Comparison of ENCODE assay signal across 8 mouse cellular contexts in the genomic region with DNA sequence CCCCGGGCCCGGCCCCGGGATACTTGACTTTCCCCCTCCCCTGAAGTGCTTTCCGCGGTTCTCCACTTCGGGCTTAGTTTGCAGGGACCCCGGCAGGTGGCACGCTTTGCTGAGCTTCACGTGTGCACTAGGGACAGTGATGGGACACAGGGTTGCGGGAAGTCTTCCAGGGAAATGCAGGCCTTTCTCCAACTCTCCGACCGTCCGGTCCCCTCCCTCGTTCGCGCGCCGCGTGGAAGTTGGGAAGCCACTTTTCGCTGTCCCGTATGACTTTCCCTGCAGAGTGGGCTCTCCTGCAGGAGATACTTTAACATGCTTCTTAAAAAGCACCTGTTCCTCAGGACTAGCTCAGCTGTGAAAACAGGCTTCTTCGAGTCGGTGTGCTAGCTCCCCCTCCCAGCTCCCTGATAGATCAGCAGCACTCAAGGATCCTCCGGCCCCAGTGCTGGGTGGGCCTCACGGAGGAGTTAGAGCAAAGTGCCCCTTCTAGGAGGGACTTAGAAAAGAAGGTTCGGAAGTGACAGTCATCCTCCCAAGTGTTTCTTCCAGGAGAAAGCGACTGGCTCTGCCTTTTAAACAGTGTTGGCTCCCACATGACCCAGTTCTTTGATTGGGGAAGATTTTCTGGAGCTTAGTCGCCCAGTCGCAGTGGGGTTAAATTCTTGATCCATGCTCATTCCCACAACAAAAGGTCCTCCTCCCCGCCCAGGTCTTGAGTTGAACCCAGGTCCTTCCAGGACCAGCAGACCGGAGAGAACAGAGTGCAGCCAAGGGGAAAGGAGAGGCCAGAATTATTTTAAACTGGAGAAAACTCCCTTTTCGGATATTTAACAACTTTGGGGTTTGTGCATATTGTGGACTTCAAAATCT. TPM values are rescaled to one million over a fixed set of nuclear protein-coding genes. Genes with fewer than 3 reads are reported as not detected.
A peak's percentile ranks its signal among the peaks of the same experiment; 100 is the strongest.
DNase-seq lines count a peak whose midpoint lies in the region; ATAC-seq and TF ChIP-seq lines count a peak whose summit lies in the region.

No protein-coding gene starts in this region.

- TF ChIP-seq POLR2A in embryonic fibroblast, embryonic 13.5 days (IDR thresholded peaks at IDR 0.05; ENCODE audit: low read depth, low read length): no peak

- 0 out of 2 replicates have a peak, but pooled peaks cover 3% of the 10 kb centered on the region for H3K4me1 ChIP-seq in lung, embryonic 14.5 days (ENCODE audit: insufficient read depth)
- 0 out of 2 replicates have a peak, but pooled peaks cover under 1% of the 10 kb centered on the region for H3K4me1 ChIP-seq in embryonic fibroblast, embryonic 13.5 days (ENCODE audit: control insufficient read depth, insufficient read depth, low read length)
- H3K4me1 ChIP-seq in hindbrain, postnatal 0 days (ENCODE audit: insufficient read depth, low read length): no peaks in the 10 kb centered on the region
- H3K4me1 ChIP-seq in liver, embryonic 12.5 days: peaks cover 24% of the 10 kb centered on the region
- peaks cover 17% of the 10 kb centered on the region; the same call in 1 of the 2 replicates for H3K4me1 ChIP-seq in neural tube, embryonic 15.5 days

- no peaks in the 10 kb centered on the region for H3K36me3 ChIP-seq in lung, embryonic 14.5 days (ENCODE audit: insufficient read depth)
- no peaks in the 10 kb centered on the region for H3K36me3 ChIP-seq in hindbrain, postnatal 0 days (ENCODE audit: insufficient read depth, low read length)
- H3K36me3 ChIP-seq in liver, embryonic 12.5 days: no peaks in the 10 kb centered on the region
- H3K36me3 ChIP-seq in neural tube, embryonic 15.5 days: no peaks in the 10 kb centered on the region

- peak; percentile 54 for DNase-seq in lung, embryonic 14.5 days
- DNase-seq in lung, postnatal 4 days: no peak
- peak; percentile 57 for DNase-seq in adrenal gland, postnatal 10 days
- DNase-seq in hindbrain, postnatal 0 days (ENCODE audit: low spot score): peak; percentile 58
- DNase-seq in urinary bladder, postnatal 10 days (ENCODE audit: low spot score): no peak

- H3K9ac ChIP-seq in lung, embryonic 14.5 days: peak overlapping the region; percentile 80
- H3K9ac ChIP-seq in hindbrain, postnatal 0 days (replicated peaks; ENCODE audit: low read length): peak overlapping the region; percentile 69
- peak overlapping the region; percentile 74 for H3K9ac ChIP-seq in liver, embryonic 12.5 days
- peak overlapping the region; percentile 59 for H3K9ac ChIP-seq in neural tube, embryonic 15.5 days (replicated peaks)

- 4% methylated on average over 32 of the region's 32 CpGs for WGBS in lung, embryonic 14.5 days
- 3% methylated on average over 32 of the region's 32 CpGs for WGBS in hindbrain, postnatal 0 days
- 6% methylated on average over 32 of the region's 32 CpGs for WGBS in liver, embryonic 12.5 days (ENCODE audit: insufficient replicate concordance)
- WGBS in neural tube, embryonic 15.5 days: 3% methylated on average over 32 of the region's 32 CpGs

- H3K9me3 ChIP-seq in lung, embryonic 14.5 days (ENCODE audit: low read depth, low read length): no peaks in the 10 kb centered on the region
- no peaks in the 10 kb centered on the region for H3K9me3 ChIP-seq in hindbrain, postnatal 0 days (ENCODE audit: low read length)
- H3K9me3 ChIP-seq in liver, embryonic 12.5 days (replicated peaks): no peaks in the 10 kb centered on the region
- no peaks in the 10 kb centered on the region for H3K9me3 ChIP-seq in neural tube, embryonic 15.5 days (replicated peaks)

- peak overlapping the region; percentile 73 for H3K4me3 ChIP-seq in lung, embryonic 14.5 days (ENCODE audit: low read depth, low read length)
- H3K4me3 ChIP-seq in embryonic fibroblast, embryonic 13.5 days (ENCODE audit: insufficient read depth, low read length): peak overlapping the region; percentile 47
- peak overlapping the region; percentile 77 for H3K4me3 ChIP-seq in hindbrain, postnatal 0 days (ENCODE audit: low read length)
- peak overlapping the region; percentile 74 for H3K4me3 ChIP-seq in liver, embryonic 12.5 days
- peak overlapping the region; percentile 59 for H3K4me3 ChIP-seq in neural tube, embryonic 15.5 days (replicated peaks)

- peaks cover 13% of the 10 kb centered on the region for H3K27me3 ChIP-seq in lung, embryonic 14.5 days (ENCODE audit: insufficient read depth, low read length)
- no peaks in the 10 kb centered on the region for H3K27me3 ChIP-seq in hindbrain, postnatal 0 days (ENCODE audit: insufficient read depth, low read length)
- peaks cover 44% of the 10 kb centered on the region for H3K27me3 ChIP-seq in liver, embryonic 12.5 days (replicated peaks)
- H3K27me3 ChIP-seq in neural tube, embryonic 15.5 days (replicated peaks): 0 out of 2 replicates have a peak, but pooled peaks cover 6% of the 10 kb centered on the region

- peak; percentile 38; the same call in 1 of the 2 replicates for ATAC-seq in lung, embryonic 14.5 days (ENCODE audit: insufficient read depth)
- ATAC-seq in hindbrain, postnatal 0 days: peak; percentile 36
- ATAC-seq in liver, embryonic 12.5 days: no peak
- ATAC-seq in neural tube, embryonic 15.5 days (ENCODE audit: low FRiP score): peak; percentile 39; the same call in 1 of the 2 replicates

- TF ChIP-seq CTCF in lung, embryonic 14.5 days (IDR thresholded peaks at IDR 0.05; ENCODE audit: low read depth): peak; percentile 34; the same call in 1 of the 2 replicates
- no peak; the same call in 1 of the 2 replicates for TF ChIP-seq CTCF in embryonic fibroblast, embryonic 13.5 days (IDR thresholded peaks at IDR 0.05; ENCODE audit: borderline replicate concordance, insufficient read depth, low read length)
- TF ChIP-seq CTCF in hindbrain, postnatal 0 days (IDR thresholded peaks at IDR 0.05; ENCODE audit: low read depth): peak; percentile 50; the same call in 1 of the 2 replicates

- H3K4me2 ChIP-seq in lung, embryonic 14.5 days: peak overlapping the region; percentile 89
- H3K4me2 ChIP-seq in hindbrain, postnatal 0 days (ENCODE audit: low read depth, low read length): peak overlapping the region; percentile 94
- peak overlapping the region; percentile 97 for H3K4me2 ChIP-seq in liver, embryonic 12.5 days
- peak overlapping the region; percentile 99 for H3K4me2 ChIP-seq in neural tube, embryonic 15.5 days

- peak overlapping the region; percentile 89 for H3K27ac ChIP-seq in lung, embryonic 14.5 days (ENCODE audit: low read depth)
- no peak overlapping the region for H3K27ac ChIP-seq in embryonic fibroblast, embryonic 13.5 days (ENCODE audit: insufficient read depth, low read length)
- H3K27ac ChIP-seq in hindbrain, postnatal 0 days: peak overlapping the region; percentile 72
- H3K27ac ChIP-seq in liver, embryonic 12.5 days: no peak overlapping the region
- peak overlapping the region; percentile 66 for H3K27ac ChIP-seq in neural tube, embryonic 15.5 days (replicated peaks)

RNA-seq across cellular contexts. Expression of a gene that starts 42.4 kb away (rescaled TPM):
- polyA plus RNA-seq in lung, embryonic 14.5 days (2014; fragmentation: Nextera tagmentation; extraction: Ambion mirVana): 97.3 and 97.5 TPM in 2 replicates
- 100 to 1,000 TPM; 145 to 179 TPM for total RNA-seq in adrenal gland, postnatal 10 days (2021)
- polyA plus RNA-seq in embryonic fibroblast, embryonic 13.5 days (2011; ENCODE audit: insufficient read length, low read depth, missing spikeins): 21.9 and 24.0 TPM in 2 replicates
- 46.7 and 50.0 TPM in 2 replicates for total RNA-seq in hindbrain, postnatal 0 days (2014; rRNA removed)
- 20.0 and 20.7 TPM in 2 replicates for polyA plus RNA-seq in hindbrain, postnatal 0 days (2015; fragmentation: Nextera tagmentation; extraction: Ambion mirVana)
- polyA plus RNA-seq in liver, embryonic 12.5 days (2016; fragmentation: Nextera tagmentation; extraction: Ambion mirVana): 14.2 and 14.6 TPM in 2 replicates
- polyA plus RNA-seq in neural tube, embryonic 15.5 days (2015; fragmentation: Nextera tagmentation; extraction: Ambion mirVana): 23.1 and 29.3 TPM in 2 replicates

Comparison
In these comparisons a context has a peak if more than half of its experiments do, and no peak if none do; other contexts are left out.
1. DNase-seq: peak in lung, embryonic 14.5 days (single experiment), adrenal gland, postnatal 10 days (single experiment) and hindbrain, postnatal 0 days (single experiment); none in lung, postnatal 4 days (0 of 2) and urinary bladder, postnatal 10 days (single experiment).
2. H3K27ac ChIP-seq: peak in lung, embryonic 14.5 days (single experiment), hindbrain, postnatal 0 days (single experiment) and neural tube, embryonic 15.5 days (single experiment); none in embryonic fibroblast, embryonic 13.5 days (single experiment) and liver, embryonic 12.5 days (single experiment).
3. Peak in every context shown above with its lines, with median percentiles within 50 percentile points of each other: H3K4me2 ChIP-seq, H3K4me3 ChIP-seq and H3K9ac ChIP-seq.